Mouse (Mus musculus) cerebellum, postnatal 36 days (tissue): Measurements from ENCODE around the gene Cmtm4.

Experiments
- DNase-seq, 2 experiments: peaks; one replicate each; pipeline ENCODE4 v3.0.0; 2021 to 2022; ENCODE audit warnings: mixed read lengths in 2 of 2

Cmtm4 gene

DNA sequence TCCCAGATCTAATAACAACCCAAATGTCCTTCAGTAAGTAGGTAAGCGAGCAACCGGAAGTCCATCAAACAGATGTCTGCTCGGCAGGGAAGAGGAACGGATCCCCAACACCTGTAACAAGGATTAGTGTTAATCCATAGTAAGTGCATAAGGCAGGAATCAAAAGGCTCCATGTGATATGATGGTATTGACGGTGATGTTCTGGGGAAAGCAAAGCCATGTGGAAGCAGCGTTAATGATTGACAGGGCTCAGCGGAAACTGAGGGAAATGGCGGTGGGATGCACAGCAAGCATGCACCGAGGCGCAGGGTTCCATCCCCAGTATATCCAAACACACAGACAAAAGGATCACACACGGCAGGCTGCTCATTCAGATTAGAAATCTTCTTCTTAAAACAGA, 21.3 kb downstream of the Cmtm4 start:
- DNase-seq, result no peak

DNA sequence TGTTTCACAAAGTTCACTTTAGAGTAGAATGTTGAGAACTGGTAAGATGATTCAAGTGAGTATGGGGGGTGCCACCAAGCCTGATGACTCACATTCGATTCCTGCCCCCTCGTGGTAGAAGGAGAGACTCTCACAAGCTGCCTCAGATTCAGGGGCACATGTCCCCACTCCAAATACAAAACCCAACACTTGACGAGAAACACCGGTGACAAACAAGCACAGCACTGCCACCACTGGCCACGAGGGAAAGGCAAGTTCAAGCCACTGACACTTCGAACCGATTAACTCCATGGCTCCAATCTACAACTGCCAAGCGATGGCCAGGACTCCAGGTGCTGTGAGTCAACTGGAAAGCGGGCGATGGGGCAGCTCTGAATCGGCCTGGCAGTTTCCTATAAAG, 21.8 kb downstream of the Cmtm4 start:
- peak; percentile 26 to 36 for DNase-seq

DNA sequence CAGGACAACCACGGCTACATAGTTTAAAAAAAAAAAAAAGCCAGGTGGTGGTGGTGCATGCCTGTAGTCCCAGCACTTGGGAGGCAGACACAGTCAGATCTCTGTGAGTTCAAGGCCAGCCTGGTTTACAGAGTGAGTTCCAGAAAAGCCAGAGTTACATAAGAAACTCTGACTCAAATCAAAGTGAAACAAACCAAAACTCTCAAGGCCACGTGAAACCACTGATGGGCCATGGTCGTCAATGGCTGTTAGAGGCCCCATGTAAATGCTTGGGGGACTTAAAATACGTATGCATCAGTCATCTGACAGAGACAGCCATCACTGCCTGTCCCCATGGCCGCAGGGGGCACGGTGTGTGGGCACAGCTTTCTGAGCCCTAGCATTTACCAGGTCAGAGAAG, 24.5 kb downstream of the Cmtm4 start:
- no peak for DNase-seq

DNA sequence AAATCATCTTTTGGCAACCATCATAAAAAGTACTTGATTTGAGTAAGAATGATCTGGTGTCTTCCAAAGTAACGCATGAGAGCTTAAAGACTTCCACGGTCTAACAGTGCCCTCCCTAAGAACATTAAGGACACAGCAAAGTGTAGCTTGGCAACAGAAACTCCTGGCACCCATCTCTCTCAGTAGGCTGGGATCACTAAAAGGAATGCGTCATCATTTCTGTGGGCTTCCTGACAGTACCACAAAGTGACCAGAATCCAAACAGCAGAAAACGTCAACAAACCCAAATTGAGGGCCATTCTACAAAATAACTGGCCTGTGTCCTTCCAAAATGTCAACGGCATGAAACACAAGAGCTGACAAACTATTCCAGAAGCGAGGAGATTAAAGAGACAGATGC, 25.5 kb downstream of the Cmtm4 start:
- no peak for DNase-seq

DNA sequence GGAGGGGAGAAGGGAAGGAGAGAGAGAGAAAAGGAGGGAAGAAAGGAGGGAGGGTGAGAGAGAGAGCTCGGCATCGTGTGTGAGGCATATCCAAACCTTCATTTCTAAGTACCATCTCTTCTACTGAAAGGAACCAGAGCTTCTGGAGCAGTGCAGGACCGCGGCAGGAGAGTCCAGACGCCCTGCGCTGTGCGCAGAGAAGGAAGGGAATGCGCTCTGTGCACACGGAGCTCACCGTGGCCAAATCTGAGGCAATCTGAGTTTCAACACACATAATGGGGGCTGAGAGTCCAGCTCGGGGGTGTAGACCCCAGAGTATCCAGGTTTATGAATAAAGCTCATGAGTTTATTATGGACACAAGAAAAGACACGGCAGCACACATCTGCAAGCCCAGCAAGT, 26.0 kb downstream of the Cmtm4 start:
- DNase-seq, result no peak

DNA sequence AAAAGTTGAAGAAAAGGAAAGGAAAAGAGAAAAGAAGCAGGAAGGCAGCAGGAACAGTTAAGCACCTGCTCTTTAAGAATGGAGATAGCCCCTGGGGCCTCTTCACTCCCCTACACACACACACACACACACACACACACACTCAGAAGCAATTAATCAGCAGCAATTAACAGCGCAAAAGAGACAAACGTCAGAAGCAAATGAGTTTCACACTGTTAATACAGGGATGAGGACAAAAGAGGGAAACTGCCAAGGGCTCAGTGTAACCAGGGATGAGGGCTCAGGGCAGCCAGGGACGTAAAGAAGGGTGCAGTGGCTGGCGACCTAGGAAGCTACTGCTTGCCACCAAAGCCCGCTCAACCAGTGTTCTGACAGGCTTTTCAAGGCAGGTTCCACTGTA, 28.2 kb downstream of the Cmtm4 start:
- DNase-seq, result no peak

DNA sequence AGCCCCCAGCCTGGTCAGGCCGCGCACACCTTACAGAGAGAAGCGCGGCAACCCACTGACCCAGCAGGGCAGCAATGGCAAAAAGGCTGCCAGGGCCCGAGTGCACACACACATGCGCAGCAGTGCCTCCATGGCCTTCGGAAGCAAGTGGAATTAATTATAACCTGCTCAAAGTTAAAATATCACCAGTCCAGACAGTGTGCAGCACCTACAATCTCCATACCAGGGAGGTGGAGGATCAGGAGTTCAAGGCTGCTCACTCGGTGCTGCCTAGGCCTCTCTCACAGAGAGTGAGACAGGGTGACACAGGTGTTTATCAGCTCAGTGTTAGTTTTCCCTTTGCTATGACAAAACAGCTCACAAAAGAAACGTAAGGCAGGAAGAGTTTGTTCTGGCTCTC, 29.9 kb downstream of the Cmtm4 start:
- no peak for DNase-seq

DNA sequence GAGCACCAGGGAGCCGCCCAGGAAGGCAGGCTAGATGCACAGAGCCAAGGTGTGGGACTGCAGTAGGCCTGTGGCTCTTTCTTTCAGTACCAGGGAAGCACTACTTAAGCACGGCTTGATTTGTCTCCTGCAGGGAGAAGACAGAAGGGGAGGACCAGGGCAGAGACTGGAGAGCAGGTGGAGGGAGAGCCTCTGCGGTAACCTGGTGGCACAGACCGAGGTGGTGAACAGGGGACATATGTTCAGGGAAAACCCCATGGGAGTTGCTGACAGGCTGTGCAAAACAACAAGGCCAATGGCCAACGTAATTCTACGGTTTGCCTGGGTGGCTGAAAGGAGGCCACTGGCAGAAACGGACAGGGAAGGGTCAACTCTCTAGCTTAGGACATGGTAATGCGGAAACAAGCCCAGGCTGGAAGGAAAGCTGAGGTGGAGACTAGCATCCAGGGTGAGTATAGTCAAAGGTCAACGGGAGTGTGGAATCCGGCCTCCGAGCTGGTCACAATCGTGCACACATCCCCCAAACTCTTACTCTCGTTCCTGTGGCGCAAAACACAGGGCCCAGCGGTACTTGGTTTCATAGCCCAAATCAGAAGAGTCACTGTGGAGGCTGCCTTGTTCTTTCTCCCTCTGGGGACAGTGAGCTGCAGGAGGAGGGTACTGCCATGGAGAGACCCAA, 35.7 kb downstream of the Cmtm4 start:
- DNase-seq, result peak; percentile 41 to 43

DNA sequence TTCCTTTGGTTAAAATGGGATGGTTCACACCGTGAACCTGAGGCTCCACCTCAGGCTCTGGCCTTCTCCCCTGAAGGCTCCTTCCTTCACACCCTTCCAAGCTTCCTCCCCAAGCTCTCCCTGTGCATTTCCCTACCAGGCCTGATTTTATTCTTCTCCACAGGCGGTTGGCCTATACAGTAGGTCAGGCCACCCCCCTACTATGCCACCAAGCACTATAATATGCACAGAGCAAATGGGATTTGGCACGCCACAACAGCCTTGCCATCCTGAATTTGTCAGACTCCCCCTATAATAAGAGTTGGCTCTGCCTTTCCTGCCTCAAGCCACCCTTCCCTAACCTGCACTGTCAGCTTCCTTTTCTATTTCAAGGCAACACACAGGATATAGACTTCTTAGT, 37.0 kb downstream of the Cmtm4 start:
- DNase-seq, result no peak

DNA sequence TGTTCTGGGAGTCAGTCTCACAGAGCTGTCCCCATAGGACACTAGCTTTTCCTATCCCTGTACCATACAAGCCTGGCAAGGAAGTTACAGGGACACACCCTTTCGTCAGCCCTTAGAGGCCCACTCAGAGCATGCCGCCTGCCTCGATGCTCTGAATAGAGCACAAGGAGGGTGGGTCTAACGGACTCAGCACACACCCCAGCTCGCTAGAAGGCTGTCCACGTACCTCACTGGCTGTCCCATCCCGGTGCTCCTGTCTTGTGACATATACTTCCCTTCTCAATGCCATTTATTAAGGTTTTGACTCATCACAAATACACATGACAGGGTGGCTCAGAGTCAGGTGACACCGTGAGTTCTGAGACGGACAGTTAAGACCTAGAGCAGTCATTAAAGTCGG, 41.1 kb downstream of the Cmtm4 start:
- DNase-seq, result no peak

DNA sequence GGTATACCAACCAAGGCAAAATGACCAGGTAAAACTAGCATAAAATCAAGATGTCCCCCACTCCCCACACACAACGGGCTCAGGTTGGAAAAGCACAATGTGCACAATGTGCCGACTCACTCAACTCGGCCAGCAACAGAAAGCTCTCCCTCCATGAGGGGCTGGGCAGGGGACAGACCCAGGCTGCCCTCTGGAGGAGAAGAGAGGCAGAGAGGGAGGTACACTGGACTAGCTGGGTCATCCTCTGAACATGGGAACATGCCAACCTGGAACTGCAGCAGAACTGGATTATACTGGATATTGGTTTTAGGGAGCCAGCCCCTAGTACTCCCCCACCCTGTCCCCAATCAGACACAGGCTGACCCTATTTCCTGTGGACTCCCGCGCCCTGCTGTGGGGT, 42.4 kb downstream of the Cmtm4 start:
- no peak for DNase-seq

DNA sequence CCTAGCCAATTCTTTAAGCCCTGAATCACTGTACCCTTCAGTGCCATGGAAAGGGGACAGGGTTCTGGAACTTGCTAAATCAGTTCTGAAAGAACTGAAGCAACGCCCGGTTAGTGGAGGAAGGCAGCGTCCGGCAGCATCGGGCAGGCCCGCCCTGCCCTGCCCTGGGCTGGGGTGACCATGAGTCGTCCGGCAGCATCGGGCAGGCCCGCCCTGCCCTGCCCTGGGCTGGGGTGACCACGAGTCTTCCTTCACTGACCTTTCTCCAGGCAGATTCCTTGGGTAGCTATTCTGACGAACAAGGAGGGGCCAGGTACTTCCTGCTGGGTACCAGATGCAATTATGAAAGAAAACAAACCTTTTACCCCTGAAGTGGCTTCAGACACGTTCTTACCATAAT, 45.6 kb downstream of the Cmtm4 start:
- no peak for DNase-seq

DNA sequence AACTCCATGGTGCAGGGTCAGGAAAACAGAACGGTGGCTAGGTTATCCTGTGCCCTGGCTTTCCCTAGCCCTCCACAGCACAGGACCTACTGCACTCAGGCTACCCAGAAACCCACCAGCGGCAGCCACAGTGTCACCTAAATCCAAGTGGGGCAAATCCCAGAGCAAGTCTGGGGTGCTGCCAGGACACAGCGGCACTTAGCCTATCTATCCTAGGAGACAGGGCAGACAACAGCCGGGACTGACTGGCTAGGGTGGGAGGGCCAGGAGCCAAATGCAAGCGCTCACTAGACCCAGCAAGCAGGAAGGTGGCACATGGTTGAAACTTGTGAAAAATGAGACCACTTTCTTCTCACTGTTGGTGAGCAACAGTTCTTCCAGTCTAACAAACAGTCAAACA, 46.6 kb downstream of the Cmtm4 start:
- DNase-seq, result no peak

DNA sequence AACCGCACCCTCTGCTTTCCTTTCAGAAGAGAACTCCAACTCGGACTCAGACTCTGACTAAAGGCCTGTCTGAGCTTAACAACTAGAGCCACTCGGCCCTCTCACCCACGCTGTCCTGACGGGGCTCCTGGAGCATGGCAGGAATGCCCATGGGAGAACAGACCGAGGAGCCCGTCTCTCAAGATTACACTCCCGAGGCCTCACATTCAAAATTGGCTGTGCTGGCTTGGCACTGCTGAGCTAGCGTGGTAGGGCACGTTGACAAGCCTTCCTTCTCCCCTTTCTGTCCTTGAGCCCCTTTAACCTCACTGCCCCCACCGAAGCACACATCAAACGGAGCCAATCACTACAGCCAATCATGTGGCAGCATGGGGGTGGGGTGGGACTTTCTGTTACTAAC, 48.9 kb downstream of the Cmtm4 start:
- DNase-seq, result no peak

DNA sequence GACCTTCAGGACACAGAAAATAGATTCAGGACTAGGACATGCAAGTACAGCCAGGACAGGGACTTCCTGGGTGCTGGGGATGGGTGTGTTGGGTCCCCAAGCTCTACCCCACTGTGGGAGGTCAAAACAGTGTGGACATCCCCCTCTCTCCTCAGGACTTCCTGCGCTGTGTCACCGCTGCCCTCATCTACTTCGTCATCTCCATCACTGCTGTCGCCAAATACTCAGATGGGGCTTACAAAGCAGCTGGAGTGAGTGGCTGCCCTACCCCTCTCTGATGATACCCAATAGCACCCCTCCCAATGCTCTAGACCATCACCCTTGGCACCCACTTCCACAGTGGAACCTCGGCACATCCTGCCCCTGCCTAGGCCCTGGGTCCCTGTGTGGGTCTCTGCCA, 51.0 kb downstream of the Cmtm4 start:
- DNase-seq, result no peak

DNA sequence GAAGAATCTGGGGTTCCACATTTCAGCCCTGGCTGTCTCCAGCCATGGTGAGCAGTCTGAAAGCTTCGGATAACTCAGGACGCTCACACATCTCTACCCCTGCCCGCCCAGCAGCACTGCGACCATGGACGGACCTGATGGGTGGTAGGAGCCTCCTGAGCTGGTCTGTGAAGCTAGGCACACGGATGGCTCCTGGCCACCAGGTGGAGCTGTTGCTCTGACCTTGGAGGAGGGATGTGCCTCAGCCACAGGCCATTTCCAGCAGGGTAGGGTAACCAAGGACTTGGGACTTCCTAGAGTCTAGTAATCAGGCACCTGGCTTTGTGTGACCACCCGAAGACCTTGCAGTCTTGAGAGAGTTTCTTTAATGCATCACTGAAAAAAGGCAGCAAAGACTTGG, 51.6 kb downstream of the Cmtm4 start:
- peak; percentile 91 to 94 for DNase-seq

DNA sequence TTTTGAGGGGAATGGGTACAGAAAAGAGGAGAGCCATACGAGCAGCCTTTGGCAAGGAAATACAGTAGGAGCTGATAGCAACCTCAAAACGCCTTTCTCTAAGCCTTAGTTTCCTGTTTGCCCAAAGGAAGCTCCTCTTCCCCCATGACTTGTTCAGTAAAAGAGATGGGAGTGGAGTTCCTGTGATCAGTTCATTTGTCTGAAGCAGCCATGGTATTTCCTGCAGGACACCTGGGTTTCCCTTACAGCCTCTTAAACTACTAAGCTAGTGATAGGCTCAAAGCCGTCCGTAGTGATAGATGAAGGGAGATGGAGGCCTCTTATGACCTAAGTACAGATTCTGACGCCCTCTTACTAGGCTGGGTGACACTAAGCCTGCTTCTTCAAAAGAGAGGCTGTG, 53.2 kb downstream of the Cmtm4 start:
- DNase-seq, result no peak

DNA sequence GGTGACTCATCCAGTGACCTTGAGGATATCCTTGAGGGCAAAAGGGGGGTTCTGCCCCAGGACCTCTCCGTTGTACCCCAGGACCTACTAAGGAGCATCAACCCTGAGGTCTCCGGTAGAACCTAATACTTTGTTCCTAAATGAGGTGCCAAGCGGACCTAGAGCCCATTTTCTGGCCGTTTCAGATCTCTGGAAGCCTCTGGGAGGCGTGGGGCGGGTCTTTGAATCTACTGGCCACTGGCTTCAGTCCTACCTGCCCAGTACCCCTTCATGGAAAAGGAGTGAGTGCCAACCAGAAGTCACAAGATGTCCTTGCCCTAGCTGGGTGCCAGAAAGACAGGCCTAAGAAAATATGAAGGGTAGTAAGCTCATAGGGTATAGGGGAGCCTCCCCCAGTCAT, 53.9 kb downstream of the Cmtm4 start:
- DNase-seq, result no peak

DNA sequence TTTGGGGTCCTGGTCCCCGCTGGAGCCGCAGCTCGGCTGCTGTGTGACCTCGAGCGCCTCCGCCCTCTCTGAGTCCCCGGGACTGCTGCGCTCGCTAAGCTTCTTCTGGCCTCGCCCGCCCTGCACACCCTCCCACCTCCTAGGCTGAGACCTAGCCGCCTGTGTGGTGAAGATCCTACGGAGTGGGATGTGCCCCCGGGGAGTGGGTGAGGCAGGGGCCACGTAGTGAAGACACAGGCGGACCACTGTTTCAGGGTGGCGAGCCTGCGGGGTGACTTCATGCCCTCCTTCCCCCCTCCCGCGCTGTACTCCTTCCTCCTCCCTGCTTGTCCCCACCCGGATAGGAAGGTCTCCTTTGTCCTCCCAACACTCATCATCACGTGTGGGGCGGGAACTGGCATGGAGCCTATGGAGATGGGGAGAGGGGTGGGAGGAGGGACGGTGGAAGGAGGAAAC, 54.5 kb downstream of the Cmtm4 start:
- DNase-seq, result no peak

DNA sequence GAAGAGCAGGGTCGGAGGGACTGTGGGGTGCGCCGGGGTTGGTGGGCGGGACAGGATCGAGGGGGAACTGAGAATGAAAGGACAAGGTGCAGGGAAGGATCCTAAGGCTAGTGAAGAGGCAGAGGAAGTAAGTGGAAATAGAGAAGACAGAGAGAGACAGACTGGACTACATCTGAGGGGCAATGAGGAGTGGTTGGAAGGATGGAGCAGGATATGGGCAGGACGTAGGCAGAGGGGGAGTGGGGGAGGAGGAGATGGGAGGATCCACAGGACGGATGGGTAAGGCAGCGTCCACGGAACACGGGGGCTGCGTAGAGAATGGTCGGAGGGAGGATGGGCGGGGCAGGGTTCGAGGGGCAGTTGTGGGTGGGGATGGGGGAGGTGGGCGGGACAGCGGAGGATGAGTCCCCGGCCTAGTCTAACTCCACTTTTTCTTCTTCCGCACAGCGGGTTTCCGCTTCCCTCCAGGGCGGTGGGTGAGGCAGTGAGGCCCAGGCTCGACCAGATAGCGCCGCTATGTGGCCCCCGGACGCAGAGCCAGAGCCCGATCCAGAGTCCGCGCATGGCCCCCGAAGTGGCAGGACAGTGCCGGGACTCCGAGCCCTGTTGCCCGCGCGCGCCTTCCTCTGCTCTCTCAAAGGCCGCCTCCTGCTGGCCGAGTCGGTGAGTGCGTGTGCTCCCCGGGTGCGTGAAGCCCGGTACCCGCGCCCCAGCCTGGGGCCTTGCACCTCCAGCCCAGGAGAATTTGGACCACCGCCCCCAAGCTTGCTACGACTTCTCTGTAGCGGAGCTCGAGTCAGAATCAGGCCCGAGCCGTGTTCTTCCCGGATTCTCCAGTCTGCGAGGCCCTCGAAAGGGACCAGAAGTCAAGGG, 55.1 kb downstream of the Cmtm4 start:
- peak; percentile 48 to 62 for DNase-seq

DNA sequence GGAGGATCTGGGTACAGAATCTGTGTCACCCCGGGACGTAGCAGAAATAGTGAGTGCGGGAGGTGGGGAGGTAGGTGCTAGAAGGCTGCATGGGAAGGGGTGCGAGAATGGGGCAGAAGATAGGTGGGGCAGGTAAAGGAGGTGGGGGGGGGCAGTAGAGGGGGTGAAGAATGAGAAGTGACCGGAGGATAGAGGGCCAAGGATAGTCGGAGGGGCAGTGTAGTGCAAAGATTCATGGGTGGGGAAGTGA, 55.7 kb downstream of the Cmtm4 start:
- no peak for DNase-seq

DNA sequence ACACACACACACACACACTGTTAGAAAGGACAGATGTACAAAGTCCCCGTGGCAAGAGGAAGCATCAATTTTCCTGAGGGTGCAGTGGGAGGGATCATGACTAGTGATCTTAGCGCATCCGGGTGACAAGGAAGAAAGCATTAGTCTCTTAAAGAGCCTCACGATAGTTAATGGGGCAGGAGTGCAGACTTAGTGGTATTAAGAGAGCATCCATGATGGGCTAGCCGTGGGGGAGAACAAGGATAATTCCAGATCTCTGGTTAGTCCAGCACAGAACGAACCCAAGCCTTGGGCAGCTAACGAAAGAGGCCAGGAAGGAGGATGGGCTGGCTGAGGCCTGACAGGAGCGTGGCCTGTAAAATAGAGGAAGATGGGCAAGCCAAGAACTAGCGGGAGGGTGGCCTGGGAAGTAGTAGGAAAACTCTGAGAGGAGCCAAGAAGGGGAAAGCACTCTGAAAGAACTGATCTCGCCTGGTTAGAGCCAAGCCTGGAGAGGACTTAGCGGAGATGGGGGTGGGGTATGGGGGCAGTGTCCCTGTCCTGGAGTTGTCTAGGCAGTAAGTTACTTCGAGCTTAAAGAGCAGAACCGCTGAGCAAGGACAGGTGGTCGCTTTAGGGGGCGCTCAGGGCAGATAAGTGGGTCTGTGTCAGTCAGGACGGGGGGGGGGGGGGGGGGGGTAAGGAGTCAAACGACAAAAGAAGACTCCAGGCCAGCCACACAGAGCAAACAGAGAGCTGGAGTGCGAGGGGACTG, 56.2 kb downstream of the Cmtm4 start, which contains the start of gene Cmtm3:
Gene Cmtm3 (plus strand): TSS at position 182 of the 754 bp plus-strand sequence.
- DNase-seq, result no peak

DNA sequence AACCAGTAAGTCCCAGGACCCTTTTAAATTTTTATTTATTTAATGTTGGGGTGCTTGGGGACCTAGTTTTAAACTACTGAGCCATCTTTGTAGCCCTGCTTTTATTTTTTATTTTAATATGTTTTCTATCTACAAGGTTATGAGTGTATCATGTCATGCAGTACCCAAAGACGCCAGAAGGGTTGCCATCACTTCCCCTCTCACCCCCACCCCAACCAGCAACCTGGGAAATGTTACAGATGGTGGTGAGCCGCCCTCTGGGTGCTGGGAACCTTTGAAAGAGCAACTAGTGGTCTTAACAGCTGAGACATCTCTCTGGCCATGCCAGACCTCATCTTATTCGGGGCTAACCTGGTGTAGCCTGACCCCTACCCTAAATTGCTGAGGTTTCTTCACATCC, 57.7 kb downstream of the Cmtm4 start:
- no peak for DNase-seq

DNA sequence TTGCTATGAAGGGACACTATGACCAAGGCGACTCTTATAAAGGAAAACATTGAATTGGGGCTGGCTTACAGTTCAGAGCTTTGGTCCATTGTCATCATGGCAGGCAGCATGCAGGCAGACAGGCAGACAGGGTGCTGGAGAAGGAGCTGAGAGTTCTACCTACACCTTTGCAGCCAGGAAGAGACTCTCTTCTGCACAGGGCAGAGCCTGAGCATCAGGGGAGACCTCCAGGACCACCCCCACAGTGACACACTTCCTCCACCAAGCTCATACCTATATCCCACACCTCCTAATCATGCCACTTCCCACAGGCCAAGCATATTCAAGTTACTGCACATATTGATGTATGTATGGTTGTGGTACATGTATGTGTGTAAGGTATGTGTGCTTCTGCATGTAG, 58.8 kb downstream of the Cmtm4 start:
- DNase-seq, result no peak
